Mouse (Mus musculus) gastrocnemius, postnatal 25 days (tissue): ENCODE data around the gene Serpina12. TPM values are rescaled to one million over a fixed set of nuclear protein-coding genes. Genes with fewer than 3 reads are reported as not detected.

Source experiments
- DNase-seq: peaks from one replicate; pipeline ENCODE4 v3.0.0; 2022
- long read RNA-seq, 2 experiments: library from polyadenylated mRNA; stranded (forward); transcript quantifications; one replicate each; pipeline ENCODE4 v2.0.0; 2021
- total RNA-seq, 2 experiments: library from RNA; stranded (reverse); gene quantifications; 1 replicate in 1 of 2; 2 replicates in 1 of 2; pipeline ENCODE4 v1.2.3; 2021

Serpina12 gene
- not detected for total RNA-seq
- long read RNA-seq, experiment 1, result 0 reads
- long read RNA-seq, experiment 2, partial matches to known transcripts, result 0 of 1 reads
- long read RNA-seq, experiment 2, other reads (novel, unspliced or antisense), result 0 of 1 reads

DNA sequence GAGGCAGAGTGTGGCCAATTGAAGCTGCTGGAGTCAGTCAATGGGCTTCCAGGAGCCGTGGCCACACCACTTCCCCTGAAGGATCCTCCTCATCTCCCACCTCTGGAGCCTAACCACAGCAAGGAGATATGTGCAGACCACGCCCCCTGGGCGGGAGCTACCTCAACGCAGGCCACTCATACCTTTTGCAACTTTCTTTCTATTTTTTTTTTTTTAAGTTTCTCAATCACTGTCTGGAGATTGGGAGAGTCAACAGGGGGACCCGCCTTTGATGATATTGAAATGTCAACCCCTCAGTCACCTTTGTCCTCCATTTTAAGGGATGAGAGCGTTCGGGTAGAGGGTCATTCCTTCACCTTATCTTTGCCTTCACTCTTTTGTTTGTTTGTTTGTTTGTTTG is at the start of gene Serpina12:
Gene Serpina12, minus strand, starts transcription at position 101 of the 400 bp plus-strand sequence.
- DNase-seq, result no peak

DNA sequence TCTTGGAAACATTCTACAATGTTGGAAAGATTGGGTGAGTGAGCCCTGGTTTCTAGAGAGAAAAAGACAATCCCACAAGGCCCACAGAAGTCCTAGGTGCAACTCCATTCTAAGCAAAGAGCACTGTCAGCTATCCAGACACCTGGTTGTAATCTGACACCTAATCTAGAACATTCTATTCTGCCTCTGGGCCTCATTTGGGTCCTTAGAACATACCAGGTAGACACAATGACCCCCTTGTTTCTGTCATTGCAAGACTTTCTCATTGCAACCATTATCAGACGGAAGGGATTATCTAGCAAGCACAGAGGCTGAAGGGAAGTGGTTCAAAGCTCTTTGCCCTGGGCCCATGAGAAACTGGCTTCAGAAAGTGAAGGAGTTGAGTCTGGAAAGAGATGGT is 47.1 kb upstream of the Serpina12 start:
- no peak for DNase-seq

DNA sequence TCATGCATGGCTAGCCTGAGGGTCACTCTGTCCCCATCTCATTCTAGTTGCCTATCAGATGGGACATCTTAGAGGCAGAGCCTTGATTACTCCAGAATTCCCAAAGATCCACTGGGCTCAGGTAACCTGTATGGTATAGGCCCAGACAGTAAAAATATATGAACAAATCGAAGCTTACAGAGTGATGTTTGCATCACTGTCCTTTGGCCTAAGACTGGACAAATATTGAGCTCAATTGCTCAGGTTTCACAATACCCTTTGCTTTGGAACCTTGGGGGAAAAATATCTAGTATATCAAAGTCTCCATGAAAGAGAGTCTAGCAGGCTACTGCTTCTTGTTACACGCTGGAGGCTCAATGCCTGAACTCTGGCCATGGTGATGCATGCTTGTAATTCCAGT is 45.9 kb upstream of the Serpina12 start:
- no peak for DNase-seq

DNA sequence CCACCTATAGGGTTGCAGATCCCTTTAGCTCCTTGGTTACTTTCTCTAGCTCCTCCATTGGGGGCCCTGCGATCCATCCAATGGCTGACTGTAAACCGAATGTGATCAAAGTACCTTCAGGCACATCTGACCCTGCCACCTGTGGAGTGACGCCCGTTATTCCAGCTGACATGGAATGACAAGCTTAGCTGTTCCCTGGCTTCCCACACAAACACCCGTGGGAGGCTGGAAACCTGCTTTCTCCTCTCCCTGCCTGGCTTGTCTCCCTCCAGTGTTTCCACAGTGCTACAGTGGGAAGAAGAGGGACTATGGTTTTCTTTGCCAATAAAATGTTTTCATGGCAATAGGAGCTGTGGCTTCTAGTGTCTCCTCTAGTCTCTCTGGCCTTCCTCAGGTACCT is 28.0 kb upstream of the Serpina12 start:
- no peak for DNase-seq

DNA sequence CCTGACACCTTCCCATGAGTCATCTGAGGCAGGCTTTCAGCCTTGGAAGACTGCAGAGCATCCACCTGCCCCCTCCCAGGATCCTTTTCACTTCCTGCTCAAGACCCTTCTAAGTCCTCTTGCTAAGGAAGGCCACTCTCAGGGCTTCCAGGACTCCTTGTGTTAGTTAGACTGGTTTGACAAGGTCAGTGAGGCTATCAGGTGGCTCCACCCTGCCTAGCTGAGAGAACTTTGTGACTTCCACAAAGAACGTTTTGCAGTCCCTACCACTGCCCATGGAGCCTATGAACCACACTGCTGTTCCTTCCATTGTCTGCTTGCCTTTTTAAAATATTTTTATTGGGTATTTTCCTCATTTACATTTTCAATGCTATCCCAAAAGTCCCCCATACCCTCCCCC is 27.5 kb upstream of the Serpina12 start:
- no peak for DNase-seq

DNA sequence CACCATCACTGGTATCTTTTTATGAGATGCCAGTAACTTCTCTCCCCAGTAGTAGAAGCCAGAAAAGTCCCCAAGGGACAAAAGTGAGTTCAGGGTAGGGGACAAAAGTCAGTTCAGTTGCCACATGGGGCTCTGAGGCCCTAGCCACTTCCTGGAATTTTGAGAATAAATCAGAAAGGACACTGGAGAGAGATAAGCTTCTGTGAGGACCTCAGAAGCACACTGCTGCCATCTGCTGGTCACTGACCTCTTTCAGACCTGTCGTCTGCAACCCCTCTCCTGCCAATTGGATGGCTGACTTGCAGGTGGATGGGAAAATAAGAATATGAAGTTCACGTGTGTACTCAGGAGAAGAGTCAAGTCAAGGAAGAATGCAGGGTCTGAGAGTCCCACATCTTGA is 25.4 kb upstream of the Serpina12 start:
- no peak for DNase-seq

DNA sequence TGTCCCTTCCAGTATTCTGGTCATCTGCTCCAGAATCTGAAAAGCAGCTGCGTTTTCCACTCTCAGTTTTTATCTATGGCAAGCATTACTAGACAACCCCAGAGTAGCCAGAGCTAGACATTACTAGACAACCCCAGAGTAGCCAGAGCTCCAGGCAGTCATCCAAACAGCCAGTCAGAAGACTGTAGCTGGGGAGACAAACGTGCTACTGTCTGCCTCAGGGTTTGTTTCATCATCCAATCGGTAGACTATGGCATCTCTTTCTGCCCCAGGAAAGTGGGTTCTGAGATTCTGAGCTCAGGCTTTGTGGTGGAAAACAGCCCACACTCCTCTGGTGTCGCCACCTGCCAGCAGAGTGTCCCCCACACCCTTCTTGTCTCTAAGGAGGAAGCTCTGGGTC is 23.3 kb upstream of the Serpina12 start:
- peak; percentile 21 for DNase-seq

DNA sequence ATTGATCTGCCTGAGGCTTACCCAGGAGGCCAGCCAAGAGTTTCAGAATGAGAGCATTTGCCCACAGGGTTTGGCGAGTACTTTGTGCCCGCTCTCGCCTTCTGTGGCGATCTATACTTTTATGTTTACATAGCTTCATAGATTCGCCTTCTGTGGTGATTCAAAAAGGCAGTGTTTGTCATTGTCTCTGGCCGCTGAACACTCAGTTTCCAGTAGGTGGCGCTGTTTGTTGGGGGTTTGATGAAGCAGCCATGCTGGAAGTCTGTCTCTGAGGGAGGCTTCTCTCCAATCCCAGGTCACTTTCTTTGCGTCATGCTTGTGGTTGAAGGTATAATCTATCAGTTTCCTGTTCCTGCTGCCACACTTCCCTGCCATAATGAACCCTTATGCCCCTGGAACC is 22.0 kb upstream of the Serpina12 start:
- DNase-seq, result no peak

DNA sequence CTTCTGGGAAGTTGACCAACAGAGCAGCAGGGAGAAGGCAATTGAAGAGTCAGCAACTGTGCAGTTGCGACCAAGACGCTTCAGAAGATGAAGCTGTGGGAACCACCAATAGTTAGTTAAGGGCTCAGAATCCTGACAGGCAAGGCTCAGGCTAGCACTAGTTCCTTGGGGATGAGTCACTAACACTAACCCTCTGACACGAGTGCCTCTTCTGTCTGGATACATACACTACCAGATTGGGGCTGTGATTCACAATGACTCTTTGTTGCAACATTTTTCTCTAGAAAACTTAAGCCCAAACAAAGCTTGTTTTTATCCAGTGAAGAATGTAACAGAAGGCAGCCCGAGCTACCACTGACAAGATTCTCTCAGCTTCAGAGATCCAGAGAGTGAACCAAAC is 20.8 kb upstream of the Serpina12 start:
- no peak for DNase-seq

DNA sequence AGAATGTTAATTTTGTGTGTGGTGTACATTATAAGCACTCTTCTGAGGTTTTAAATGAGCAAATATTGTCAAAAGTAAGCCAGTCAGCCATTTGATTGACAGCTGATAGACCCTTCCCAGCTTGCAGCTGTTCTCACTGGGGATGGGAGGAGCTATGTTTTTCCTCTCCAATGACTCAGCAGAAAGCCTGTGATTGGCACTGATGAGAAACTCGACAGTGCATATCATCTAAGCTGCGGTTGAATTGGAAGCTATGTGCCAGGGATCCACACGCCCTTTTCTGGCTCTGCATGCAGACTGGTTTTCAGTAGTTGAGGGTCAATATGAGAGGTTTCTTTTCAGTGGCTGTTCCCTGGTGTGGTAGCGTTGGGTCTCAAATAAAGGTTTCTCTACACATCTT is 20.3 kb upstream of the Serpina12 start:
- DNase-seq, result no peak

DNA sequence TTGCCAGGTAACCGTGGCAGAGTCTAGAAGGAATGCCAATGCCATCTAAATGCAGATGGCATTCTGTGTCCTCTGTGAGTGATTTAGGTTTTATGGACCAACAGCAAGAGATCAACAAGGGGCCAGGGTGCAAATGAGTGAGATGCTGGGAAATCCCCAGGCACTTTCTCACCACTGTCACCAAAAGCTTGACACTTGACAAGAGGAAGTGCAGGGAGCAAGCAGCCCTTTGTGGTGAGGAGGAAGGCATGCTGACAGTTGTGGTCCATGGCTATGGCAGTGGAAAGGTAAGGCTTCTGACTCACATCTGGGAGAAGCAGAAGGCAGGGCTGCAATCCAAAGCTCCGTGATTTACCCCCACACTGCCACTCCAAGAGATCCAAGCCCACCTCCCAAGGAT is 17.6 kb upstream of the Serpina12 start:
- no peak for DNase-seq

DNA sequence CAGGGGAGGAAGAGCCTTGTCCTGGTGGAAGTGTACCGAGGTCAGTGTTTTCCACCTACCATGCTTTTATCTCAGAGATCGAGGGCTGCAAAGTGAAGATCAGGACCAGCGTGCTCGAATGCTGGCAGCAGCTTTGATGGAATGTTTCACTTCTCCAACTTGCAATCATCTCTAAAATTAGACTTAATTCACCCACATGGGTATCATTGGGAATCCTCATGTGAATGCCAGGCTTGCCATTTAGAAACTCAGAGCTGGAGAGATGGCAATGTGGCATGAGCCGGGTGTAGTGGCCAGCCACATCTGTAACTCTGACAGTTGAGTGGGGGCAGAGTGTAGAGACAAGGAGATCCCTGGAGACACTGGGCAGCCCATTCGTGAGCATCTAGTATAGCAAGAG is 15.9 kb upstream of the Serpina12 start:
- no peak for DNase-seq

DNA sequence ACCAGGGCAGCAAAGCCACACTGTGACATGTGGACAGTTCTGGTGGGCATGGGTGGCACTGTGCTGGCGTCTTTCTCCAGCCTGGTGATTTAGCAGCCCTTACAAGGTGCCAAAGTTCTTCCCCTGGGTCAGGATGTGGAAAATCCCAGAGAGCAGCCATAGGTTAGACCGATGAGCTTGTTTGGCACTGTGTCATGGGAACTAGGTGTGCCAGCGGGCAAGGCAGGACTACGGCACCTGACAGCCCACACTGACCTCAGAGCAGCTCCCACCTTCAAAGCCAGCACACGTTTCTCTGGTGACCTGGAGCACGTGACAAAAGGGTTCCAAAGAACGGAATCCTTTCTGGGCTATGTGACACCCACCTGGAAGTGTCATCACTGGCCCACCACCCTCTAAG is 13.3 kb upstream of the Serpina12 start:
- DNase-seq, result no peak

DNA sequence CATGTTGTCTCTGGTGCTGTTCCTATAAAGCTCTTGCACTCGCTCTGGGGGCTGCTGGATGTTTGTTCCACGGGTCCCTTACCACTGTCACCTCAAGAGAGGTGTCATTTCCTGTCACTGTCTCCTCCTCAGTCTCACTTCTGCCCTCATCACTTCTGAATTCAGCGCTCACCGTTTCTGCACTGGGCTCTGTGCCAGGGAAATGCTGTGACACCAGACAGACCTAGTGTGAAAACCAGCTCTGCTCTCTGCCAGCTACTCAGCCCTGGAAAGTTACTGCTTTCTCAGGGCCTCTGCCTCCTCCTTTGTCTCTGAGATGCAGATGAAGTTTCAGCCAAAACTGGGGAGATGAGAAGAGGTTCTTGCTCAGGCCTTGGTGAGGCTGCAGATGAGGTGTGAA is 12.8 kb upstream of the Serpina12 start:
- DNase-seq, result no peak

DNA sequence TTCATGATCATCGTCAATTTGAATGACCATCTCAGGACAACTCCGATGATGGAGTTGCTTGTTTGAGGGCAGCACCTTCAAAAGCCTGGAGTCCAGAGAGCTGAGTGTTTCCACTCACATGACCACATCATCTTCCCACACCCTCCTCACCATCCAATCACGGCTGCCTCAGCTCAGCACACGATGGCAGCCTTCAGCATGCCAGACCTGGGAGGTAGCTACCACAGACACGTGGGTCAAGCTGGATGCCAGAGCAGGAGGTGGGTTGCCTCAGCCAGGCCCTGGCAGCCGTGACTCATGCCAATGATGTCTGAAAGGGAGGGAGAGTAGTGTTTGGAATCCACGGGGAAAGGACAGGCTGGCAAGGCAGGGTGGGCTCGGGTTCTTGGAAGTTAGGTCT is 11.5 kb upstream of the Serpina12 start:
- DNase-seq, result no peak

DNA sequence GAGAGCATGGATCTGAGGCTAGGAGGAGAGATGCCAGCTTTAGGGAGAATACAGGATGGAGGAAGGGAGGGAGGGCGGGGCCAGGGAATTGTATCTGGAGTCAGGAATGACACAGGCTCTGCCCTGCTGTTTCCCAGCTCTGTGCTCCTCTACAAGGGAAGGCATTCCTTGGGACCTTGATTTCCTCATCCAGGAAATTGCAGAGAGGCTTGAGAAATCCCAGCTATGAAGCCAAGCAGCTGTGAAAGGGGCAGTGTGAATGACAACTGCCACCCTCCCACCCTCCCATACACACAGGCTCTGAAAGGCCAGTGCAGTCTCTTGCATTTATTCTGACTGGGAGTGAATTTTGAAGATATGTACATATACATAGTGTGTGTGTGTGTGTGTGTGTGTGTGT is 9.8 kb upstream of the Serpina12 start:
- DNase-seq, result no peak

DNA sequence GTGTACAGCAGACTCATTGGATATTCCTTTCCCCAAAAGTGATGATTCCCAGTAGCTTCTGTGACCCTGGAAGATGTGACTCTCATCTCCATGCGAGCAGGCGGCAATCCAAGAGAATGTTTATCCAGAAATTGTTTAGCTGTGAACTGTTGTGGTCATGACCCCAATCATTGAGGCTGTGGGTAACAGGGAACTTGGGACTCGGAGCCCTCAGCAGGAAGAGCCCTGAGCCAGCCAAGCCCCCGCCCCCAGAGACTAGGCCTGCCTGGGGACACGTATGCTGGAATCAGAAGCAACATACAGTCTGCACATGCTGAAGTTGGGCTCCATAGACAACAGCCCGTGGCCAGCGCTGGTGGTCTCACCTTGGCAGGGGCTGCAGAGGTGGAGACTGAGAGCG is 1.5 kb upstream of the Serpina12 start:
- DNase-seq, result no peak

DNA sequence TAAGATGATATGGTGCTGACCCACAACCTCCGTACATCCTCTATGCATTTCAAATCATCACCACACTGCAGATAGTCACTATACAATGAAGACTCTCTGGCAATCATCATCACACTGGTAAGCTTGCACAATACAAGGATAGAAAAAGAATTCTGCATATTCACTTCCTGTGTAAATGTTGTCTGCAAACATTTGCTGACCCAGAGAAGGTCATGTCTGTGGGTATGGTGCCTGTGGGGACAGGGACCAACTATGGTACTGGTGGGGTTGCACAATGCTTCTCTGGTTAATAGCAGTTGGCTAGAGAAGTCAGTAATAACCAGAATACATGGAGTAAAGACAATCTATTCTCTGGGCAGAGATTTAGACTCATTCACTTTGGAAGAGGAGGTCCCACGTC is 1.5 kb downstream of the Serpina12 start:
- DNase-seq, result no peak

DNA sequence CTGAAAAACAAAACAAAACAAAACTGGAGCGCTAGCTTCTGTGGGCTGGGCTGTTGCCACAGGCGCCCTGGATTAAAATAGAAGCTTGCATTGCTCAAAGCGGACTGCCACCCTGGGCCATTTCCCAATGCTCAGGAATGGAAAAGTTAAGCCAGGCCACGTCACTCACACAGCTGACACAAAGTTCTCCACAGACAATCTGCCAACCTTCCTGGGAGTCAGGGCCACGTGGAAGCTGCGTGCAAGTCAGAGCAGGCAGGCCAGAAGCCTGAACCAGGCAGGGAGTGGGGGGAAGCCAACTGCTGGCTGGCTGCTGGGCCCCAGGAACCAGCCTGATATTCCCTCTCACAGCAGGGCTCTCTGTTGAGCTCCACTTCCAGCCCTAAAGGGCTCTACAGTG is 2.8 kb downstream of the Serpina12 start:
- peak; percentile 77 for DNase-seq

DNA sequence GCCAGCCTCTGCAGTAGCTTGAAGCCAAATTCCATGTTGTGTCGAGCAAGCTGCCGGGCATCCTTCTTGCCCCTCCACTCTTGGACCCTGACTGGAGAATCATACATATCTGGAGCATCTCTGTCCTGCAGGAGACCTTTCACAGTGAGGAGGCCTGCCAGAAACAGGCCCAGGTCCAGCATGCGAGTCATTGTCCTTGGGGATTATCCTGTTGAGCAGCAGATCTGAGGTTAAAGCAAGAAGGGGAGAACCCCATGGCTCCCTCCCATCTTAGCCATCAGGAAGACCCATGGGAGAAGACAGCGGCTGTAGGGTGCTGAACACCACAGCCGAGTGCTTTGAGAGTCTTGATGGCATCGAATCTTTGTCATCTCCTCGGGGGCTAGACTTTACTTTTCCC is 6.1 kb downstream of the Serpina12 start:
- DNase-seq, result no peak

DNA sequence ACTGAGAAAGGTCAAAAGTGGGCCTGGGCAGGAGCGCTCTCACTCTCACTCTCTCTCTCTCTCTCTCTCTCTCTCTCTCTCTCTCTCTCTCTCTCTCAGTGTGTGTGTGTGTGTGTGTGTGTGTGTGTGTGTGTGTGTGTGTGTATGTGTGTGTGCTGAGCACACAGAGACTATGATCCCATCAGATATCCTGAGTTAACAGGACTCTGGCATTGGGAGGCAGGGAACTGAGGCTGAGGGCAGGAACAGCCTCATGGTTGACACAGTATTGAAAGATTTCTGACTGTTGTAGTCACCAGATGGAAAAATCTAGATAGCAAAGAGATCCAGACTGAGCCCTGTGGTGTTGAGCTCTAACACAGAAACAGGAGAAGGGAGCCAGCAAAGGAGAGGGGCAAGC is 10.5 kb downstream of the Serpina12 start:
- no peak for DNase-seq

DNA sequence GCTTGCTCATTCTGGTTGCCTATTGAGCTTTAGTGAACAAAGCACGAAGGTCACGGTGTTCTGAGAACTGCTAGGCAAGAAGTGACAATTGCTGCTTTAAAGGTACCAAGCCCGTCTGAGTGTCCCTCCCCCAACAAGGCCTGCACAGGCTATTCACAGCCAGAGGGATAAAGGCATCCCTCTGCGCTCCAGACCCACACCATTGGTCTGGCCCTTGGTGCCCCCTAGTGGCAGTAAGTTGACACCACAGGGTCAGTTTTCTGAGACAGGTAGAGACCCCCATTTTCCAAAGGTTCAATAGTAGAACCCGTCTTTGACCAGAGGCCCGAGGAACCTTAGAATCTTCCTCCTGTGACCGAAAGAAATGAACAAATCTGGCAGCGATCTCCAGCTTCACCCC is 14.3 kb downstream of the Serpina12 start:
- DNase-seq, result no peak

DNA sequence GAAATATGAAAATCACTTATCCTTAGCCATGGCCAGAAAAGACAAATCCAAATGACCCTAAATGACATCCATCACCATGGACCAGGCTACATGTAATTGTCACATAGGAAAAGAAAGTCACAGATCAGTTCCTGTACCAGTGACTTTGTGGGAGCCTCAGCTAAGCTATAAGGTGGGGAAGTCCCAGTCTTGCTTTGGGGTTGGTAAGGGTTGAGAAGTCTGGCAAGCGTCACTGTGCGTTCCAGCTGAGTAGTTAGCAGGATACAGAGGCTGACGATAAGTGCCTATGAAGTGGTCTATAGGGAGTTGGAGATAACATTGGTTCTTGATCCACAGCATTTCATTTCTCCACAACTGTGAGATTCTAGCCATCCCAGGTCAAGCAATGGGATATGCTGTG is 29.0 kb downstream of the Serpina12 start:
- no peak for DNase-seq

DNA sequence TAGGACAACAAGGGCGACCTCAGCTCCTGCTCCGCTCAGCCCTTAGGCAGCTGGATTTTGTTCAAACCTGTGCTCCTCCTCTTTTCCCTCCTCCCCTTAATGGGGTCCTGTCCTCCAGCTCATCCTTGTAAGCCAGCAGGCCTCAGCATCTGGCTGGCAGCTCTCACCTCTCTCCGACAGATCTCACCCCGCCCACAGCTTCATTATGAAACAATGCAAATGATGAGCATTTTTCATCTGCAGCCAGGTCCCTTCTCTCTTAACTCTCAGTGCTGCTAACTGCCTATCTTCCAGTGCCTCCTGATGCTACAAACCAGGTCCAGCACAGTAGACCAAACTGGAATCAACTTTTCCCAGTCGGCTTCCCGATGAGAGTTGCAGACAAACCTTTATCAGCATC is 30.6 kb downstream of the Serpina12 start, which contains the start of gene Serpina9:
Gene Serpina9, minus strand, starts transcription at position 136 of the 400 bp plus-strand sequence.
- no peak for DNase-seq

DNA sequence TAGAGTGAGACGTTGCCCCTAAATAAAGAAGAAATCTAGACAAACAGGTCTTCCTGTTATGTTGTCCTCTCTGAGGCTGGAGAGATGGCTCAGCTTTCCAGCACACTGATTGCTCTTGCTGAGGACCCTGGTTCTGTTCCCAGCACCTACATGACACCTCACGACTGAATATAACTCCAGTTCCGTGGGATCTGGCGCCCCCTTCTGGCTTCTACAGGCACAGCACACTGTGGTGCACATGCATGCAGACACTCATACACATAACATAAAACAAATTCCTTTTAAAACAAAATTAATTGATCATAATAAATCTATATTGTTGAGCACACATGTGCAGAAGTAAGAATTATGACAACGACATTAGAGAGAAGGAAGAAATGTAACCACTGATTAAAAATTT is 39.6 kb downstream of the Serpina12 start:
- no peak for DNase-seq
